Mouse (Mus musculus) heart, embryonic 15.5 days (tissue): ENCODE results near the gene Neu2. TPM values are rescaled to one million over a fixed set of nuclear protein-coding genes. Genes with fewer than 3 reads are reported as not detected.

Experiments used
- ATAC-seq: fragments of 200-750 bp; cut with Nextera tagmentation; replicated peaks from 2 replicates; pipeline ENCODE4 v1.8.0; 2017; ENCODE audit warnings: low read depth, moderate TSS enrichment; ENCODE audit not compliant: insufficient number of reproducible peaks, insufficient read depth, low FRiP score
- H3K27ac ChIP-seq: fragments of 300-500 bp; sonication (generic); 2 replicates; pipeline ENCODE4 v1.5.1; 2015; ENCODE audit warnings: mild to moderate bottlenecking, inconsistent platforms
- H3K27me3 ChIP-seq: fragments of 300-500 bp; sonication (generic); 2 replicates; pipeline ENCODE4 v1.6.1; 2015; ENCODE audit warnings: inconsistent platforms
- H3K36me3 ChIP-seq: fragments of 300-500 bp; sonication (generic); 2 replicates; pipeline ENCODE4 v1.6.1; 2015; ENCODE audit warnings: mild to moderate bottlenecking, inconsistent platforms
- H3K4me1 ChIP-seq: fragments of 300-500 bp; sonication (generic); replicated peaks from 2 replicates; pipeline ENCODE4 v1.6.1; 2015; ENCODE audit warnings: inconsistent platforms
- H3K4me2 ChIP-seq: fragments of 300-500 bp; sonication (generic); 2 replicates; pipeline ENCODE4 v1.6.1; 2015; ENCODE audit warnings: inconsistent platforms, mild to moderate bottlenecking, moderate library complexity
- H3K4me3 ChIP-seq: fragments of 300-500 bp; sonication (generic); 2 replicates; pipeline ENCODE4 v1.5.1; 2015; ENCODE audit warnings: mild to moderate bottlenecking, inconsistent platforms
- H3K9ac ChIP-seq: fragments of 300-500 bp; sonication (generic); 2 replicates; pipeline ENCODE4 v1.6.1; 2015; ENCODE audit warnings: mild to moderate bottlenecking, inconsistent platforms
- H3K9me3 ChIP-seq: fragments of 300-500 bp; sonication (generic); replicated peaks from 2 replicates; pipeline ENCODE4 v1.6.1; 2016; ENCODE audit warnings: inconsistent platforms
- WGBS: fragments of 180-500 bp; shearing (Covaris S2); methylation state at CpG from one replicate; pipeline ENCODE4 v1.1.7; 2015; ENCODE audit warnings: mixed read lengths; 5-methylcytosine and 5-hydroxymethylcytosine counted together
- polyA plus RNA-seq: library from polyadenylated mRNA; unstranded; fragments of >200 nt; fragmentation: Nextera tagmentation; extraction: Ambion mirVana; gene quantifications from 2 replicates; pipeline ENCODE4 v1.2.1, GENCODE M21; 2015

Neu2 gene
- polyA plus RNA-seq, 1 experiment from 2014 or later, result 0.53 TPM

- 15% methylated on average over 3 of the region's 3 CpGs for WGBS
- Histone ChIP-seq H3K36me3 (no peaks in the 10 kb centered on the region), H3K9me3 (no peaks in the 10 kb centered on the region), H3K4me3 (no peak overlapping the region), H3K27me3 (no peaks in the 10 kb centered on the region), H3K9ac (no peak overlapping the region), H3K4me1 (0 out of 2 replicates have a peak, but pooled peaks cover 3% of the 10 kb centered on the region), H3K27ac (no peak overlapping the region), H3K4me2 (no peak overlapping the region)
- ATAC-seq, result no peak
Observed at GRCm38 (mm10) chr1:87580824-87581223, 71.1 kb downstream of the Neu2 start.

DNA sequence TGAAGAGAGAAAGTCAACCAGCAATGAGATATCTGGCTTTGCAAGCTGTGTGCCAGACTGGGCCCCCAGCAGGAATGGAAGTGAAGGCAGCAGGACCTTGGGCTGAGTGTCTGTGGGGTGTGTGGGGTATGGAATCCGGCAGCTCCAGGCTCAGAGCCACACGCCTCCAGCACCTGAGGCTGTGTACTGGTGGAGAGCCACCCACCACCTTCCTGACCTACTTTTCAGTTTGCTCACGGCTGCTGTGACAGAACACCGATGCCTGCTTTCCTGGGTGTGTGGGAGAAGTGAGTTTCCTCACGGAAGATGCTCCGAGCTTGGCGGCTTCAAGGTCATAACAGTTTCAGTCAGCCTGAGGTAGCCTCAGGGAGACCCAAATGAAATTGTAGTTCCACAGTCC lies 79.5 kb downstream of the Neu2 start:
- Histone ChIP-seq H3K9ac (no peak overlapping the region), H3K4me2 (no peak overlapping the region), H3K9me3 (no peaks in the 10 kb centered on the region), H3K36me3 (no peaks in the 10 kb centered on the region), H3K27ac (no peak overlapping the region), H3K4me3 (no peak overlapping the region), H3K4me1 (peaks cover 1% of the 10 kb centered on the region; the same call in 1 of the 2 replicates), H3K27me3 (no peaks in the 10 kb centered on the region)
- WGBS, result 81% methylated on average over 7 of the region's 7 CpGs
- no peak for ATAC-seq

GRCm38 (mm10) chr1:87589980-87590379 lies 80.3 kb downstream of the Neu2 start:
- Histone ChIP-seq H3K4me3 (no peak overlapping the region), H3K27ac (no peak overlapping the region), H3K27me3 (no peaks in the 10 kb centered on the region), H3K9ac (no peak overlapping the region), H3K36me3 (no peaks in the 10 kb centered on the region), H3K4me1 (peaks cover 7% of the 10 kb centered on the region; the same call in 1 of the 2 replicates), H3K9me3 (no peaks in the 10 kb centered on the region), H3K4me2 (no peak overlapping the region)
- 80% methylated on average over 8 of the region's 8 CpGs for WGBS
- no peak for ATAC-seq

GRCm38 (mm10) chr1:87594261-87594660 lies 84.6 kb downstream of the Neu2 start:
- H3K27ac ChIP-seq, result no peak overlapping the region; the same call in 1 of the 2 replicates
- H3K4me1 ChIP-seq, result peaks cover 7% of the 10 kb centered on the region; the same call in 1 of the 2 replicates
- no peaks in the 10 kb centered on the region for H3K36me3 ChIP-seq
- no peak overlapping the region for H3K9ac ChIP-seq
- no peaks in the 10 kb centered on the region for H3K9me3 ChIP-seq
- no peak overlapping the region for H3K4me3 ChIP-seq
- ATAC-seq, result no peak
- H3K4me2 ChIP-seq, result no peak overlapping the region
- H3K27me3 ChIP-seq, result no peaks in the 10 kb centered on the region
- 31% methylated on average over 3 of the region's 3 CpGs for WGBS

- WGBS, result 88% methylated on average over 10 of the region's 10 CpGs
Observed at GRCm38 (mm10) chr1:87594671-87595070, 85.0 kb downstream of the Neu2 start.

DNA sequence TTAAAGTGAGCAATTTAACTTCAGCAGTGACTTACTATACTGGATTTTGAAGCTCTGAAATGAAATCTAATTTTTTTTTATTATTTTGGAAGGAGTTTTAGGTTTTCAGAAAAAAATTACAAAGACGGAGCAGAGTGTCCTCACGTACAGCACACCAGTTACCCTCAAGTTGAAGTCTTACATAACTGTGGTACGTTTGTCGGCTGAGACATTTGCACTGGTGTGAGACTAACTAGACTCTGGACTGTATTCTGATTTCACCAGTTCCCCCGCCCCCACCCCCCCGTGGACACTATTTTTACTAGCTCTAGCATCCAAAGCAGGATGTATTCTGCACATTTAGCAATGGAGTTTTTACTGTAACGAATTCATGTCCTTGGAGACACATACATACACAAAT lies 90.8 kb downstream of the Neu2 start:
- no peak overlapping the region for H3K4me2 ChIP-seq
- H3K9me3 ChIP-seq, result no peaks in the 10 kb centered on the region
- H3K9ac ChIP-seq, result no peak overlapping the region
- H3K36me3 ChIP-seq, result no peaks in the 10 kb centered on the region
- no peak overlapping the region for H3K27ac ChIP-seq
- H3K4me3 ChIP-seq, result no peak overlapping the region
- 70% methylated on average over 7 of the region's 7 CpGs for WGBS
- H3K27me3 ChIP-seq, result no peaks in the 10 kb centered on the region
- no peak for ATAC-seq
- no peaks in the 10 kb centered on the region for H3K4me1 ChIP-seq

More at GRCm38 (mm10) chr1:87594671-87595070, 85.0 kb downstream of the Neu2 start:
- H3K4me1 ChIP-seq, result peaks cover 7% of the 10 kb centered on the region; the same call in 1 of the 2 replicates
- H3K4me2 ChIP-seq, result no peak overlapping the region
- no peak overlapping the region for H3K9ac ChIP-seq
- ATAC-seq, result no peak
- no peak overlapping the region; the same call in 1 of the 2 replicates for H3K27ac ChIP-seq
- no peaks in the 10 kb centered on the region for H3K9me3 ChIP-seq
- H3K27me3 ChIP-seq, result no peaks in the 10 kb centered on the region
- no peak overlapping the region for H3K4me3 ChIP-seq
- no peaks in the 10 kb centered on the region for H3K36me3 ChIP-seq

GRCm38 (mm10) chr1:87601801-87602200 lies 92.1 kb downstream of the Neu2 start:
- H3K4me1 ChIP-seq, result no peaks in the 10 kb centered on the region
- H3K27me3 ChIP-seq, result no peaks in the 10 kb centered on the region
- H3K9me3 ChIP-seq, result no peaks in the 10 kb centered on the region
- ATAC-seq, result no peak
- no peak overlapping the region for H3K4me2 ChIP-seq
- H3K9ac ChIP-seq, result no peak overlapping the region
- no peak overlapping the region for H3K27ac ChIP-seq
- WGBS, result 57% methylated on average over 2 of the region's 2 CpGs
- no peak overlapping the region for H3K4me3 ChIP-seq
- no peaks in the 10 kb centered on the region for H3K36me3 ChIP-seq

DNA sequence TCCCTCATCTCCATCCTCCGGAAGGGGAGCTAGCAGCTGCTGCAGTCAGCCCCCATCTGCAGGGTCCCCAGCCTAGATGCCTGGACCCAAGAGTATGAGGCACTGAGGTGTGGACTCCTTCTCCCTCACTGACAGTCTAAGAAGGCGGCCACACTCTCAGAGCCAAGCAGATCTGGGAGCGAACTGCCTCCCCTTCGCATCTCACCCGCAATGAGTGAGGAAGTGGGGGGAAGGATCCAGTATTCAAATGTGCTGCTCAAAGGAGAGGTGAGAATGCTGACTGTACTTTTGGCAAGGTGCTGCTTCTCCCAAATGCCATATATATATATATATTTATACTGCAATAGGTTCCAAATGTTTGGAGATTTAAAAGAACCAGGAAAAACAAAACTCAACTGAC lies 93.7 kb downstream of the Neu2 start:
- ATAC-seq, result no peak
- WGBS, result 82% methylated on average over 5 of the region's 5 CpGs
- Histone ChIP-seq H3K36me3 (no peaks in the 10 kb centered on the region), H3K4me1 (no peaks in the 10 kb centered on the region), H3K9me3 (no peaks in the 10 kb centered on the region), H3K4me3 (no peak overlapping the region), H3K27ac (no peak overlapping the region), H3K27me3 (no peaks in the 10 kb centered on the region), H3K9ac (no peak overlapping the region), H3K4me2 (no peak overlapping the region)

- WGBS, result 83% methylated on average over 2 of the region's 2 CpGs
- no peaks in the 10 kb centered on the region for H3K9me3 ChIP-seq
- H3K27ac ChIP-seq, result no peak overlapping the region
- H3K4me1 ChIP-seq, result no peaks in the 10 kb centered on the region
- H3K27me3 ChIP-seq, result 0 out of 2 replicates have a peak, but pooled peaks cover 4% of the 10 kb centered on the region
- H3K4me2 ChIP-seq, result no peak overlapping the region
- no peak overlapping the region for H3K4me3 ChIP-seq
- no peak for ATAC-seq
- no peak overlapping the region for H3K9ac ChIP-seq
- H3K36me3 ChIP-seq, result no peaks in the 10 kb centered on the region
Observed at GRCm38 (mm10) chr1:87605296-87605695, 95.6 kb downstream of the Neu2 start.

DNA sequence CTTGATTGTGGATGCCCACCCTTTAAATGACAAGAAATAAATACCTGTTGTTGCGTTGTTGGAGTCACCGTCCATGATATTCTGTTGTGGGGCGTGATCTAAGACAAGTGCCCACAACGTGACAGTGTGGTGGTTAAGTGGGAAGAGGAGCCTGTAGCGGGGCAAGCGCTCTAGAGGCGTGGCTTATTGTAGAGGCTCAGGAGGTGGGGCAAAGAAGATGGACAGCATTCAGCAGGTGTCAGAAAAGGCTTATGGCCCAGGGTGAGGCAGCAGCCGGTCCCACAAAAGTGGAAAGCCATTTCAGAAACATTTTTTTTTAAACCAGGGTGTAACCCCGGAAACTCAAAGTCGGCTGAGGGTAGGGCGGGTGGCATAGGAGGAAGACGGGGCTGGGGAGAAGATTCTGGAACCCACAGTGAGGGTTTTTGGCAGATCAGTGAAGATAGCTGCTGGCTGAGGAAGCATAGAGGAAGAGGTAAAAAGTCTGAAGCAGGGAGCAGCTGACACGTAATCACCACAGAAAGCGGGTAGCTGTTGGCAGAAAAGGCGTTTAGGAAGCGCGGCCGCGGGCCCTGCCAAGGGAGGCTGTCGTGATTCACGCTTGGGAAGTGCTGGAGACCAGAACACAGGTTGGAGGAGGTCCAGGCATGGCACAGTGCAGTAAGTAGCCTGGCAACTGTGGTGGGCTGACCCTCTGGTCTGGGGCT lies 97.8 kb downstream of the Neu2 start:
- no peak for ATAC-seq
- H3K27ac ChIP-seq, result no peak overlapping the region
- no peaks in the 10 kb centered on the region for H3K36me3 ChIP-seq
- no peak overlapping the region for H3K4me2 ChIP-seq
- WGBS, result 65% methylated on average over 21 of the region's 21 CpGs
- H3K27me3 ChIP-seq, result 0 out of 2 replicates have a peak, but pooled peaks cover 4% of the 10 kb centered on the region
- no peaks in the 10 kb centered on the region for H3K9me3 ChIP-seq
- H3K9ac ChIP-seq, result no peak overlapping the region
- no peaks in the 10 kb centered on the region for H3K4me1 ChIP-seq
- H3K4me3 ChIP-seq, result no peak overlapping the region

GRCm38 (mm10) chr1:87608416-87609046 lies 98.8 kb downstream of the Neu2 start:
- no peak overlapping the region for H3K4me2 ChIP-seq
- H3K27ac ChIP-seq, result no peak overlapping the region
- H3K9me3 ChIP-seq, result no peaks in the 10 kb centered on the region
- H3K4me3 ChIP-seq, result no peak overlapping the region
- no peak overlapping the region for H3K9ac ChIP-seq
- no peaks in the 10 kb centered on the region for H3K4me1 ChIP-seq
- no peak for ATAC-seq
- no peaks in the 10 kb centered on the region for H3K36me3 ChIP-seq
- WGBS, result 32% methylated on average over 7 of the region's 7 CpGs
- 0 out of 2 replicates have a peak, but pooled peaks cover 4% of the 10 kb centered on the region for H3K27me3 ChIP-seq
